Mouse (Mus musculus): ENCODE results near the gene Capza1.
A peak's percentile ranks its signal among the peaks of the same experiment; 100 is the strongest.

Gene Capza1

DNA sequence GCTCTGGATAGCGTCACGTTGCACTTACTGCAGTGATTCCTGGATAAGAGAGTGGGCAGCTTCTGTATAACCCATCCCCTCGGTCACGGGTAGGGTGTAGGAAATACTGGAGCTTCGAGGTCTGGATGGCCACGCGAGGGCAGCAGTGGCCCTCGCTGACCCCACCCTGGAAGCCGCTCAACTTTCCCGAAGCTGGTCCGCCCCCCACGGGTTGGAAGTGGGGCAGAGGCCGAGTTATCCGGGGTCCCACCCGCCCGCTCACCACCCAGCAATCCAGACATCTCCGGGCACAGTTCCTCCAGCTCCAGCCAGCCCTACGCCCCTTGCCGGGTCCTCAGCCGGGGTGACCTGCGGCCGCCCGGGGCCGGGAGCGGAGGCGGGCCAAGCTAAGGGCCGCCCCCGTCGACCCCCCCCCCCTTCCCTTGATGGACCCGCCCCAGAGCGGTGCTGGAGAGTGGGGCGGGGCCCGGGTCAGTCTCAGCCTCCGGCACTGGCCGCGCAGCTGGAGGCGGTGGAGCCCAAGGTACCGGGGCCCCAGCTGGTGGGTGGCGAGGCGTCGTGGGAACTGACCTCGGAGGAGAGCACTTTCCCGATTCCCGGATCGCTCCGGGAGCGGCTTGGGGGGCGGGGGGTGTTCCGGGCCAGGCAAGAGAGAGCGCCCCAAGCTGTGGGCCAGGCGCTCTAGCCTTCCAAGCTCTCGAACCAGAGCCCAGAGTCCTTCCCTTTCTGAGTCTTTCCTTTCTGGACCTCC, 75.6 kb downstream of the Capza1 start:
- peak; percentile 66 for DNase-seq (ENCODE audit: low read depth)

DNA sequence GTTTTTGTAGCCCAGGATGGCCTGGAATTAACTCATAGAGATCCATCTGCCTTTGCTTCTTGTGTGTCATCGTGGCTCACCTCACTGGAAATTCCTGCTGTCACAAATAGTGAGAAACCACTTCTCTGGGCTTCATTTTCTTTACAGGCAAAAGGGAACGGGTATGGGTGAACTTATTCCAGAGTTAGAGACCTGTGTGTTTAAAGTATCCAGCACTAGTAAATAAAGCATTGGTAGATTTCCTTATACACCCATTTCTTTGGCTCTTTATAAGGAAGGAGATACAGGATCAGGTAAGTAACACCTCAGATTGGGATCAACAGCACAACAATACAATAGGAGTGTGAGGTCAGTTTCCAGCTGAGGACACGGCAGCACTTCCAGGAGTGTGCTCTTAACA, 76.2 kb downstream of the Capza1 start, which contains the start of gene Rhoc:
Gene Rhoc, plus strand, starts transcription at position 301 of the 400 bp plus-strand sequence.
- DNase-seq (ENCODE audit: low read depth), result no peak

DNA sequence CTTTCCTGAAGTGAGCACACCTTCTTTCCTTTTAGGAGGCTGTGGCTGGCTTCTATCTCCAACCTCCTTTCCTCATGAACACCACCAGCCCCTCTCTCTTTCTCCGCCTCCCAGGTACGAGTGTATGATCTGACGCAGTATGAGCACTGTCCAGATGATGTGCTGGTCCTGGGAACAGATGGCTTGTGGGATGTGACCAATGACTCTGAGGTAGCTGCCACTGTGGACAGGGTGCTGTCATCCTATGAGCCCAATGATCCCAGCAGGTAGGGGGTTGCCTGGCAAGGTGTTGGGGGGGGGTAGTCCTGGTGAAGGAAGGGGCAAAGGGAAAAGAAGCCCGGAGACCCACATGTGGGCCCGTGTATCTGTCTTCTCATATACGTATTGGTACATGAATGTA, 79.0 kb downstream of the Capza1 start:
- DNase-seq (ENCODE audit: low read depth), result no peak

DNA sequence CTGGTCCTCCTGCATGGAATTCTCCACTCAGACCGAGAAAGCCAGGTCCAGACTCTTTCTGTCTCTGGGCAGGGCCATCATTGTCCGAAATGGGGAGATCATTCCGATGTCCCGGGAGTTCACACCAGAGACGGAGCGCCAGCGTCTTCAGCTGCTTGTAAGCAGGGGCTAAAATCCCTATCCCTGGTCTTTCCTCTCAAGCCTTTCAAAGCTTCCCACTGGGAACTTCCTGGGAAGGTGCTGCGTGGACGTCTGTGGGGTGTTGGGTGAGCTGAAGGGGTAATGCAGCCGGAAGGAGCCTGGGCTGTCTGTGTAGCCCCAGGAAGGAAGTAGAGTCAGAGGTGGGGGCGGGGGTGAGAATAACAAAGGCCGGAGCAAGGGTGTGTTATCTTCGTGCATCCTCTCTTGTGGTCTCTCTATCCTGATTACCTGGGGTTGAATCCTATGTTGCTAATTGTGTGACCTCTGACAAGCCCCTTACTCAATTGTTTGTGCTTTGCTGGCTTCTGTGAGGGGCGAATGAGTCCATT, 80.3 kb downstream of the Capza1 start:
- DNase-seq (ENCODE audit: low read depth), result no peak

DNA sequence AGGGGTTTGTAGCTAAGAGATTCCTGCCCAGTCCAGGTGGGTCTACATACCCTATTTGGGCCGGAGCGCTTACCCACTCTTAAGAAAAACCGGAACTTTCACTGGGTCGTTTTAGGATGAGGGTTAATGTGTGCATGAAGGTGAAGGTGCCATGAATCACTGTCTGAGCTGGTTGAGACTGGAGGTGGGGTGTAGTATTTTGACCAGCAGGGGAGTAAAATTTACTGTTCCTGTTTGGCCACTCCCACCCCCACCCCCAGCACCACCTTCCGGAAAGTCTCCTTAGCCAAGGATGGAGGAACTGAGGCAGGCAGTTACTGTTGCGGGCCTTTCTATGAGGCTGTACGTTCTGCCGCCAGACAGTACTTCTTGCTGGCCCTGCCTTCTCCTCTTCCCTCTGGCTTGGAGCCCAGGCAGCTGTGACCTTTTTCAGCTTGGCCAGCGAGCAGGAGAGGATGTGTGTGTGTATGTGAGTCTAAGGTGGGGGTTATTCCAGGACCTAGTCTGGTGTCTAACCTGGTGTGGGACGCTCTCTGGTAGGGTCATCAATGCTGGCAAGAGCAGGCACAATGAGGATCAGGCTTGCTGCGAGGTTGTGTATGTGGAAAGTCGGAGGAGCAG, 82.1 kb downstream of the Capza1 start:
- no peak for DNase-seq (ENCODE audit: low read depth)

DNA sequence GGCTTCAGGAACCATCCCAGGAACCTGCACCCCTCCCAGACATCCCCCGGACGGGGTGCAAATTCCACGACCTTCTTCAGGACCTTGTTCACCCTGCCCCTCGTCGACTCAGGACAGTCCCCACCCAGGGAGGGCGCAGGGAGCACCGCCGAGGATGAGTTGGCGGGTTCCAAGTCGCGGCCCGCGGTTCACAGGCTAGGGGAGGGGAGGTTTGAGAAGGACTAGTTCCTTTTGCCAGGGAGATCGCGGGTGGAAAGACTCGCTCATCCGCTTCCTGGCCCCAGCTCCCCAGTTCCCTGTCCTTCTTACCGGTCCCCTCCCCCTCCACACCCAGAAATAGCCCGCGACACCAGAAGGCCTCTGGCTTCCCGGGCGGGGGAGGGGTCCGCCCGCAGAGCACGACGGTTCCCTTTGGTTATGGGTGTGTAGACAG, 82.8 kb downstream of the Capza1 start, which contains the start of gene Fam19a3:
Gene Fam19a3, minus strand, starts transcription at position 370 of the 433 bp plus-strand sequence.
- no peak for DNase-seq (ENCODE audit: low read depth)

DNA sequence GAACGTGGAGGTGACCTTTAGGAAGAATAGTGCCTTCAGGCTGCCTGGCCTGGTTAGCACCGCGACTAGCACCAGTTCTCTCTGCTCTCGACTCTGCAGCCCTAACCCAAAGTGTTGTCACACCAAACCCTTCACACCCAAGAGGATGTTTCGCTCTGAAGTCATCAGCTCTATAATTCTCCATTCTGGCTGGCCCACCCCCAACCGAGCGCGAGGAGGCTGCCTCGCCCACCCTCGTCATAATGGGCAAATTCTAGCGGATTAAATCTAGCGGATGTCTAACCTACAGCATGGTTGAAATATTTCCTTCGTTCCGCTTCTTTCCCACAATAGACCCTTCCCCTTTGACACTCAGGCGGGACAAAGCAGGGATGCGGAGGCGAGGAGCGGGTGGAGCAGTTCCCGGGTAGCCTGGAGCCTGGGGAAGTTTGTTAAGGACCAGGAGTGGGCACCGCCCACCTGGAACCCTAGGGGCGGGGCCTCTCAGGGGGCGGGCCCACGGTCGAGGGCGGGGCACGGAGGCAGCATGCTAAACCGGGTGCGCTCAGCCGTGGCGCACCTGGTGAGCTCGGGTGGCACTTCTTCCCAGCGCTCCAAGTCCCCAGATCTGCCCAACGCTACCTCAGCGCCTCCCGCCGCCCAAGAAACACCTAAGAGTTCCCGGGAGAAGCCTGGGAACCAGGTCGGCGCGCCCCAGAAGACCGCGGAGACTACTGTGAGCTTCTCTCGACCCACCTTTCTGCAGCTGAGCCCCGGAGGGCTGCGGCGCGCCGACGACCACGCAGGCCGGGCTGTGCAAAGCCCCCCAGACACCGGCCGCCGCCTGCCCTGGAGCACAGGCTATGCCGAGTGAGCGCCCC, 83.5 kb downstream of the Capza1 start, which contains the start of gene Ppm1j:
Gene Ppm1j, plus strand, starts transcription at position 496 of the 860 bp plus-strand sequence.
- no peak for DNase-seq (ENCODE audit: low read depth)

DNA sequence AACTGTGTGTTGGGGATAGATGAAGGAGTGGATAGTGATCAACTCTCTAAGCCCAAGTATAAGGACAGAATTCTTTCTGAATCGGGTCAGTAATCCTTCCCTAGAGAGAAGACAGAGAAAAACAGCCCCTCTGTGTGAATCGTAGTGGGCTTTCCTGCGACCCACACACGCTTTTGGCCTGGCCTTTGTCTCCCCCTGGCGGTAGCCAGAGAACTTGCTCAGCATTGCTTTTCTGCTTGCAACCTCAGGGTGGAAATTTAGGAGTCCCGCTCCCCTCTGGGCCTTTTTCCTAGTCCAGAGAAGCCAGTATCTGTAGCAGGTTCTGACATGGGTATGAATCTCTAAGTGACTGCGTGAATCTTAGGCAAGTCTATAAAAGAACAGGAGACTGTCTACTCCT, 84.4 kb downstream of the Capza1 start:
- no peak for DNase-seq (ENCODE audit: low read depth)

DNA sequence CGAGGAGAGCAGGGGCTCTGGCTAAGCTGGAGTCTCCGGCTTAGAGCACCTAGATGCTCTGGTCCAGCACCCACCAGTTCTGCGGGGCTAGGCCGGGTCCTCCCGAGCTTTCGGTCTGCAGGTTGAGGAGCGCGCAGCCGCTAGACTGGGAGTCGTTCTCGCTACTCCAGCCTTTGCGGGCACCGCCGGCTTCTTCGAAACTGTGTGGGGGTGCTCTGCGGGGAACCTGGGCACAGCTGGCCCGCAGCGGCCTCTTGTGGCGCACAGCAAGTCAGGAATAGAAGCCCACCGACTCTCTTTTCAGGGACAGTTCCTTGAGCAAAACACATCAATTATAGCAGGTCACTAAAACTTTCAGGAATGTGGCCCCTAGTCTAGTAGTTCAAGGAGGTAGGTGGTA, 87.0 kb downstream of the Capza1 start:
- no peak for DNase-seq (ENCODE audit: low read depth)

DNA sequence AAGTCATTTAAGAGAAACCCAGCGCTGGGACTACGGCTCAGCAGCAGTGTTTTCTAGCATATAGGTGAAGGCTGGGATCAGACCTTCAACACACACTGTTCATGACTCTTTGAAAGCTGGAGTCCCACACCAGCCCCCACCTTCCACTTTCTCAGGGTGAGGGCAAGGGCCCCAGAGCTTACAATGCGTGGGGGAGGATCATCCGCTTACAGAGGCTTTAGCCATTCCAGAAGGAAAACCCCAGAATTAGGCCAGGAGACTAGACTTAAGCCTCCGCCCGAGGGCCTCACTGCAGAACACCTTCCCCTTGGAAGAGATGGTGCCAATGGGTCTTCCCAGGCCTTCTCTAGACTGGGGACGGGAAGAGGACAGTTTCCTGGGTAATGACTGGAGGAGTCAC, 91.0 kb downstream of the Capza1 start:
- no peak for DNase-seq (ENCODE audit: low read depth)

All from fibroblast of lung, adult 2 months (primary cell).